Mouse (Mus musculus): ENCODE measurements around the gene Eif4enif1. TPM values are rescaled to one million over a fixed set of nuclear protein-coding genes. Genes with fewer than 3 reads are reported as not detected.
A peak's percentile ranks its signal among the peaks of the same experiment; 100 is the strongest.

The Eif4enif1 gene
- polyA plus RNA-seq, 1 experiment from 2014 or later: 14.9 TPM

DNA sequence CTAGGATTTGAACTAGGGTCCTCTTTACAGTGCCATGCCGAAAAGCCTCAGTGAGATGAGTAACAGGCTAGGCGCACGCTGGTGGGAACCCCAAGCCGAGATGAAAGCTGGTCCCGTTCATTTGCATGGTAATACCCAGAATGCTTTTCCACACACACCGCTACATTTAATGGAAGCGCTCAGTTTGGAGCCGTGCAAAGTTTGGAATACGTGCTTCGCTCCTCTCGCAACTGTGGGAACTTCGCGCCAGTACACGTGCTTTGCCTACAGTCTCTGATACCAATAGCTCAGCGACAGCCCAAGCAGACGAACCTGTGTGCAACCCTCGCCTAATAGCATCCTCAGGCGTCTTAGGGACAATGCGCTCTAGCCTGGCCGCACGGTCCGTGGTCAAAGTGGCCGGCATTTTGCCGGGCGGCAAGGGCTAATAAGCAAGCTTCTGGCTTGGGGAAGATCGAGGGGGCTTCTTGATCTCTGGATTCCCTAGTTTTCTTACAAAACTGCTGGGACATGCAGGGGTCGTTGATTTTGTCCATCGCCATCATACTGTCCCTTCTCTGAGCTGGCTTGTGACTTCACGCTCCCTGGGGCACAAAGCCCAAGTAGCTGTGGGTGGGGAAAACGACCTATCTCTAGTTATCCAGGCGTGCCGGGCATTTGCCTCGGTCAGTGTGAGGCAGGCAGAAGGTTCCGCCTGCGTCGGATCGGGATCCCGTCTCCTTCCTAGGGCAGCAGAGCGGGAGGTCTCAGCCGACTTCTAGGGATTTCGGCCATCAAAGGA, 86.5 kb downstream of the Eif4enif1 start, which contains the start of gene Patz1:
Gene Patz1 (plus strand): TSS at position 354 of the 781 bp plus-strand sequence.
- ATAC-seq: peak; percentile 14
- no peaks in the 10 kb centered on the region for H3K27me3 ChIP-seq (ENCODE audit: insufficient read depth, low read length)
- H3K9me3 ChIP-seq (ENCODE audit: low read length): no peaks in the 10 kb centered on the region
- H3K27ac ChIP-seq (ENCODE audit: low read depth): peak within 1 kb of the TSS; percentile 99
- H3K9ac ChIP-seq (replicated peaks): peak within 1 kb of the TSS; percentile 95
- peaks cover 5% of the 10 kb centered on the region; the same call in 1 of the 2 replicates for H3K36me3 ChIP-seq (replicated peaks; ENCODE audit: insufficient read depth, low read length)
- peak; percentile 38 for DNase-seq
- peaks cover 44% of the 10 kb centered on the region for H3K4me1 ChIP-seq (ENCODE audit: insufficient read depth)
- peak within 1 kb of the TSS; percentile 100 for H3K4me2 ChIP-seq (ENCODE audit: low read depth, low read length)
- WGBS (ENCODE audit: insufficient replicate concordance): under 1% methylated on average over 41 of the region's 41 CpGs
- no peak for TF ChIP-seq EP300 (IDR thresholded peaks at IDR 0.05; ENCODE audit: low read depth)
- no peak for TF ChIP-seq CTCF (IDR thresholded peaks at IDR 0.05; ENCODE audit: low read depth)
- peak within 1 kb of the TSS; percentile 93 for H3K4me3 ChIP-seq (ENCODE audit: low read depth, low read length)

DNA sequence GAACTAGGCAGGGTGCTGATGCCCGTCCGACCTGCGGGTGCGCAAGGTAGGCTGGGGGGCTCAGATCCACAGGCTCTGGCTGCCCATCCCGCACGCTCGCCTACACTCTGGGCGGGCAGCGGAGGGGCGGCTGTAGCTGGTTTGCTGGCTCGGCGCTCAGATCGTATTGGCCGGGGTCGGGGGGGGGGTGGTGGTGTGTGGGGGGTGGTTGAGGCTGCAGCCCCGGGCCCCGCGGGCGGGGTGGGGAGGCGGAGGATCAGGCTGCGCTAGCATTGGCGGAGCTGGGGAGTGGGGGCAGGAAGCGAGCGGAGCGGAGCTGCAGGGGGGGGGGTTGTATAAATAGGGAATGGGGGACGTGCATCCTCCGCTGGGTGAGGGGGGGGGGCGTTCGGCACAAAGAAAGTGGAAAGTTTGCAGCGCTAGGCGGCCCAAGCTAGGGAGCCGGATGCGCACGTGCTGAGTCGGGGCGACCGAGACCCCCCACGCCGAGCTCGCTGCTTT, 87.2 kb downstream of the Eif4enif1 start:
- ATAC-seq: peak; percentile 62
- peak overlapping the region; percentile 93 for H3K4me3 ChIP-seq (ENCODE audit: low read depth, low read length)
- H3K4me2 ChIP-seq (ENCODE audit: low read depth, low read length): peak overlapping the region; percentile 100
- peak overlapping the region; percentile 95 for H3K9ac ChIP-seq (replicated peaks)
- peaks cover 11% of the 10 kb centered on the region for H3K36me3 ChIP-seq (replicated peaks; ENCODE audit: insufficient read depth, low read length)
- H3K27me3 ChIP-seq (ENCODE audit: insufficient read depth, low read length): no peaks in the 10 kb centered on the region
- 0% methylated on average over 21 of the region's 40 CpGs for WGBS (ENCODE audit: insufficient replicate concordance)
- peaks cover 51% of the 10 kb centered on the region for H3K4me1 ChIP-seq (ENCODE audit: insufficient read depth)
- peak; percentile 79 for DNase-seq
- no peaks in the 10 kb centered on the region for H3K9me3 ChIP-seq (ENCODE audit: low read length)
- H3K27ac ChIP-seq (ENCODE audit: low read depth): peak overlapping the region; percentile 99
- TF ChIP-seq EP300 (IDR thresholded peaks at IDR 0.05; ENCODE audit: low read depth) (no peak; the same call in 1 of the 2 replicates), CTCF (IDR thresholded peaks at IDR 0.05; ENCODE audit: low read depth) (no peak)

DNA sequence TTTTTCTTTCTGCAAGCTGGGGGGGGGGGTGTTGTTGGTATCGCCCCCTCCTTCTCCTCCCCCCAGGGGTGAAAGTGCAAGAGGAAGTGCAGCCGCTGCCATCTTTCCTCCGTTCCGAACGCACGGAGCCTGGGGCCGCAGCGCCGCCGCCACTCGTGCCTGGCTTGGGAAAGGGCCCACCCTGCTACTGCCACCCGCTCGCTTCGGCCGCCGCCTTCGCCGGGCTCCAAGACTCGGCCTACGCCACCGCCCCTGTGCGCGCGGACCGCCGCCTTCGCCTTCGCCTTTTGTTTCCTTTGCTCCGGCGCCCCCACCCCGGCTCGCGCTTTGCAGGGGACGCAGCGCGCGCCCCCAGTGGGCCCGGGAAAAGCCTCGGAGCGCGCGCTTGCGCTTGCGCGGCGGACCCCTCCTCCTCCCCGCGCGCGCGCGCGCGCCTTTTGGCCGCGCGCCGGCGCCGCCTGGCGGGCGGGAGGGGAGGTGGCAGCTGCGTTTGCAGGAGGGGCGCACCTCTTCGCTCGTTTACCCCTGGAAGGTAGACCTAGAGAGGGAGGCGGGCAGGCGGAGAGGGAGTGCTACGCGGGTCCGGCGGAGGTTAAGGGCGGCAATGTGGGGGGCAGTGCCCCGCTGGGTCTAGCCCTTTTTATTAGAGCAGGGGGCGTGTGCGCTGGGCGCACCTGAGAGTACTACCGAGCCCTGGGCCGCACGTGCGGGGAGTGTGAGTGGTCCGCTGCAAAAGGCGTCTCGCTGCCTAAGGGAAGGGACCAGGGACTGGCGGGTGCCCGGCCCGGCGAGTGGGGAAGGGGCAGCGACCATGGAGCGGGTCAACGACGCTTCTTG, 87.8 kb downstream of the Eif4enif1 start:
- Histone ChIP-seq H3K27me3 (ENCODE audit: insufficient read depth, low read length) (no peaks in the 10 kb centered on the region), H3K36me3 (replicated peaks; ENCODE audit: insufficient read depth, low read length) (peaks cover 17% of the 10 kb centered on the region), H3K9me3 (ENCODE audit: low read length) (no peaks in the 10 kb centered on the region), H3K27ac (ENCODE audit: low read depth) (peak overlapping the region; percentile 99), H3K4me2 (ENCODE audit: low read depth, low read length) (peak overlapping the region; percentile 100), H3K4me1 (ENCODE audit: insufficient read depth) (peaks cover 51% of the 10 kb centered on the region), H3K4me3 (ENCODE audit: low read depth, low read length) (peak overlapping the region; percentile 93), H3K9ac (replicated peaks) (peak overlapping the region; percentile 95)
- ATAC-seq (peak; percentile 68), DNase-seq (peak; percentile 82)
- peak; percentile 70 for TF ChIP-seq CTCF (IDR thresholded peaks at IDR 0.05; ENCODE audit: low read depth)
- TF ChIP-seq EP300 (IDR thresholded peaks at IDR 0.05; ENCODE audit: low read depth): no peak
- WGBS (ENCODE audit: insufficient replicate concordance): under 1% methylated on average over 61 of the region's 92 CpGs

- no peaks in the 10 kb centered on the region for H3K27me3 ChIP-seq (ENCODE audit: insufficient read depth, low read length)
- H3K9me3 ChIP-seq (ENCODE audit: low read length): no peaks in the 10 kb centered on the region
- TF ChIP-seq CTCF (IDR thresholded peaks at IDR 0.05; ENCODE audit: low read depth) (no peak), EP300 (IDR thresholded peaks at IDR 0.05; ENCODE audit: low read depth) (no peak)
- peaks cover 51% of the 10 kb centered on the region for H3K4me1 ChIP-seq (ENCODE audit: insufficient read depth)
- peak overlapping the region; percentile 93 for H3K4me3 ChIP-seq (ENCODE audit: low read depth, low read length)
- under 1% methylated on average over 50 of the region's 50 CpGs for WGBS (ENCODE audit: insufficient replicate concordance)
- peak overlapping the region; percentile 99 for H3K27ac ChIP-seq (ENCODE audit: low read depth)
- peak overlapping the region; percentile 100 for H3K4me2 ChIP-seq (ENCODE audit: low read depth, low read length)
- H3K9ac ChIP-seq (replicated peaks): peak overlapping the region; percentile 95
- peaks cover 22% of the 10 kb centered on the region for H3K36me3 ChIP-seq (replicated peaks; ENCODE audit: insufficient read depth, low read length)
- ATAC-seq: peak; percentile 5; the same call in 1 of the 2 replicates
- peak; percentile 58 for DNase-seq
These were observed 88.6 kb downstream of the Eif4enif1 start for GRCm38 (mm10) chr11:3290640-3291310.

DNA sequence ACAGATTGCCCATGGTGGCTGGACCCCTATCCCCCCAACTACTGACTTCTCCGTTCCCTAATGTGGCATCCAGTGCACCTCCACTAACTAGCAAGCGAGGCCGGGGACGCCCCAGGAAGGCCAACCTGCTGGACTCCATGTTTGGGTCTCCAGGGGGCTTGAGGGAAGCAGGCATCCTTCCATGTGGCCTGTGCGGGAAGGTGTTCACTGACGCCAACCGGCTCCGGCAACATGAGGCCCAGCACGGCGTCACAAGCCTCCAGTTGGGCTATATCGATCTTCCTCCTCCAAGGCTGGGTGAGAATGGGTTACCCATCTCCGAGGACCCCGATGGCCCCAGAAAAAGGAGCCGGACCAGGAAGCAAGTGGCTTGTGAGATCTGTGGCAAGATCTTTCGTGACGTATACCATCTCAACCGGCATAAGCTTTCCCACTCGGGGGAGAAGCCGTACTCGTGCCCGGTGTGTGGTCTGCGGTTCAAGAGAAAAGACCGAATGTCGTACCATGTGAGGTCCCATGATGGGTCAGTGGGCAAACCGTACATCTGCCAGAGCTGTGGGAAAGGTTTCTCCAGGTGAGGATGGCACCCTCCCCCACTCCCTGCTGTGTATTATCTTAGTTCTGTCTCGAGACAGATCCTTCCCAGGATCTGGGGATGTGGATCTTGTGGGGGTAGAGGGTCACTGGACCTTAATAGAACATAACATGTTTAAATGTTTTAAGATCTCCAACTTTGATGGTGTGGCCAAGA, 89.3 kb downstream of the Eif4enif1 start:
- Histone ChIP-seq H3K4me1 (ENCODE audit: insufficient read depth) (peaks cover 51% of the 10 kb centered on the region), H3K9ac (replicated peaks) (peak overlapping the region; percentile 95), H3K4me2 (ENCODE audit: low read depth, low read length) (peak overlapping the region; percentile 100), H3K4me3 (ENCODE audit: low read depth, low read length) (peak overlapping the region; percentile 93), H3K36me3 (replicated peaks; ENCODE audit: insufficient read depth, low read length) (peaks cover 29% of the 10 kb centered on the region), H3K9me3 (ENCODE audit: low read length) (no peaks in the 10 kb centered on the region), H3K27ac (ENCODE audit: low read depth) (peak overlapping the region; percentile 99), H3K27me3 (ENCODE audit: insufficient read depth, low read length) (no peaks in the 10 kb centered on the region)
- TF ChIP-seq EP300 (IDR thresholded peaks at IDR 0.05; ENCODE audit: low read depth) (no peak), CTCF (IDR thresholded peaks at IDR 0.05; ENCODE audit: low read depth) (no peak)
- WGBS (ENCODE audit: insufficient replicate concordance): 2% methylated on average over 26 of the region's 26 CpGs
- peak; percentile 47 for DNase-seq
- no peak for ATAC-seq
